Mouse (Mus musculus) yolk sac, embryonic 10.5 days (tissue): ENCODE measurements around the gene Psg19.
"Not testable (repeated sequence)": the region's sequence is repeated elsewhere in the genome, so short reads cannot be mapped to it uniquely, and the experiment has no call there.

Experiments
- DNase-seq: peaks from one replicate; pipeline ENCODE4 v3.0.0-alpha.2; 2017; ENCODE audit warnings: low spot score

The Psg19 gene

DNA sequence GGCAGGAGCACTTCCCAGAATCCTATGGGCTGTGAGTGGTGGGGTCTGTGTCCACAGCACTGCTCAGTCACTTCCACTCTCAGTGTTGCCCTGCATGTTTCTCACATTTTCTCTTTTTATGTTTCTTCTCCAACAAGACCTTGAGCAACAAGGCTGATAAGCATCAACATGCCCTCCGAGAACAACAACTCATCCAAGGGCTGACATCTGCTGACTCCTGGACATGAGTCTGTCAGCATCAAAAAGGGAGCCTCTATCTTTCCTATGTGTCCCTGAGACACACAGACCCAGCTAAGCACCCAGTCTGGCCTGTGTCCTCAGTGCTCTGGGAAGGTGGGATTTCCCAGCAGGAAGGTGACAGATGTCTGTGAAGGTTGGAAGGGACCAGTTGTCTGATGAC is at the start of gene Psg19:
Psg19 (minus strand) TSS at position 101 of the 400 bp plus-strand sequence.
- DNase-seq: no peak

DNA sequence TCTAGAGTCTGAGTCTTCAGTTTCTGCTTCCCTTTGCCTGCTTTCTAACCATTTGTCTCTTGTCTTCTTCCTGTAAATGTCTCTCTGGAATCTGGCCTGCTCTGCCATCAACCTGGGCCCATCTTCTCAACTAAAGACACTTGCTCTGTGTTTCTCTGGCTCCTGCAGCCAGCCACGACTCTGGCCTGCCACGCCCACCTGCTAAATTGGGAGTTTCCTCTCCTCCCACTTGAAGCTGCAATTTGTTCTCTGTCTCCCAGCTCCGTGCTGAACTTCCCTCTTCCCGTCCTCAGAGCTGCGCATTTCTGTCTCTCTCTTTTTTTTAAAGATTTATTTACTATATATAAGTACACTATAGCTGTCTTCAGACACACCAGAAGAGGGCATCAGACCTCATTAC is 46.5 kb upstream of the Psg19 start:
- no peak for DNase-seq

DNA sequence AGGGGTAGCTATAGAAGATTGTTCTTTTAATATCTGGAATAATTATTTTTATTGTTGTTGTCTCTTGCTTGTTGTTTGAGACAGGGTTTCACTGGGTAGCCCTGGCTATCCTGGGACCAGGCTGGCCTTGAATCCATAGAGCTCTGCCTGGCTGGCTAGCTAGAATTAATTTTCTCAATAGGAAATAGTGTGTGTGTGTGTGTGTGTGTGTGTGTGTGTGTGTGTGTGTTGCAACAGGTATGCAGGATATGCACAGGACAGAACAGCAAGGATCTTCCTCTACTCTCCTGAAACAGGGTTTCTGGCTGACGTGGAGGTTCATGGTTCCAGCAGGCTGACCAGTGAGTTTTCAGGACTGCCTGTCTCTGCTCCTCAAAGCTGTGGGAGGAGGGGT is 42.9 kb upstream of the Psg19 start:
- DNase-seq: no peak

DNA sequence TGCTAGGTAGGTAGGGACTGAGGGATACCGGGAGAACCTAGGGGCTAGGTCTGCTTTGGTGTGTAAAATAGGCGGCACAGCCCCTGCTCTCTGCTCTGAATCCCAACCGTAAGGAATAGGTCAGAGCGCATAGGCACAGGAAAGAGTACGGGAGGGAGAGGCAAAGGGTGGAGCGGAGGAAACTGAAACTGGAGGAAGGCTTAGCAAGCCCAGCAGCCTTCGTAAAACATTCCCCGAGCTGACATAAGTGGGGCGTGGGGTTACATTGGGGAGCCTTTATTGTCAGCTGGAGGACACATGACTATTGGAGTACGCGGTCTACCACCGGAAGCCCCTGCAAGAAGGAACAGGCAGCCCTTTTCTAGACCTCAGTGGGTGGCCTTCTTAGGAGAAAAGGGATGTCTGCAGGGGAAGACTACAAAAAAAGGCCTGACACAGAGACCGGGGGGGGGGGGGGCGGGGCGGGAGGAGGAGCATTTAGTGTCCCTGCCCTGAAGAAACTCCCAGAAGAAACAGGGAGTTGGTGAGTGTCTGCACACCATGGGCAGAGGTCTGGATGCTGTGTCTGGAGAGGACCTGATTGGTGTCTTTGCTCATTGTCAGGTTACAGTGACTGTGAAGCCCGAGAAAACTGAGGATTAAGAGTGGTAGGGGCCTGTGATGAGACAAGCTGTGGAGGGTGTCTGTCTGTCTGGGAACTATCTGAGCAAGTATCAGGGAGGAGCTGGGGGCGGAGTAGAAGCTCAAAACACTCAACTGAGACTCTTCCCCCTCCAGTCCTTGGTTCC is 42.3 kb upstream of the Psg19 start:
- peak; percentile 57 for DNase-seq

DNA sequence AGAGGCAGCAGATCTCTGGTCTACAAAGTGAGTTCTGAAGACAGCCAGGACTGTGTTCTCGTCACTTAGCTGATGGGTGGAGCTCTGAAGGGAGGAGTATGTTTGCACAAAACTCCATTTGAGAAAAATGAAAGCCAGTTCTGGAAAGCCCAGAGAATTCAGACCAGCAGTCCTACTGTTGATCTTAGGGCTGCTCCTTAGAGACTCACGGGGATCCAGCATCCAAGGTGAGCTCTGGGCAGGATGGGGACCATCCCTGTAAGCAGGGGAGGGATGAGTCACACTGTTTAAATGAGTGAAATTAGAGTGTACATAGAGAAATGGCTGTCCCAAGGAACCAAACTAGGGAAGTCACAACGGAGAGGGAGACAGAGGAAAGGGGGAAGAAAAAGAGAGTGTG is 41.5 kb upstream of the Psg19 start, which contains the start of gene Mill2:
Mill2 (plus strand) TSS at position 102 of the 400 bp plus-strand sequence.
- DNase-seq: no peak

DNA sequence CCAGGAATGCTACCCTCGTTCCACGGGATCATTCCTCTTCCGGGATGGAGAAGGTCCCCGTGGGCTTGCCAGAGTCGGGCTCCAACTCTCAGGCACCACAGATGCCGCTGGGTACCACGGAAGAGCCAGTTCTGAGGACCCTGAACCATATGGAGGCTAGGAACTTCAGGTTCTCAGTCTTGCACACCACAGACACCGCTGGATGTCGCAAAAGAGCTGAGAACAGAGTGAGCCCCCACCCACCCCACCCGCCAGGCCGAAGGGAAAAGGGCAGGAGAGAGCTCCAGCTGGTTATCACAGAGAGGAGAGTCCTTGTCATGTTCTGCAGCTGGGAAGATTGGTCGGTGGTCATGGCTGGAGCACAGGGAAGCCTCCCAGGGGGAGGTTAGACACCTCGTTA is 34.0 kb upstream of the Psg19 start:
- DNase-seq: no peak

DNA sequence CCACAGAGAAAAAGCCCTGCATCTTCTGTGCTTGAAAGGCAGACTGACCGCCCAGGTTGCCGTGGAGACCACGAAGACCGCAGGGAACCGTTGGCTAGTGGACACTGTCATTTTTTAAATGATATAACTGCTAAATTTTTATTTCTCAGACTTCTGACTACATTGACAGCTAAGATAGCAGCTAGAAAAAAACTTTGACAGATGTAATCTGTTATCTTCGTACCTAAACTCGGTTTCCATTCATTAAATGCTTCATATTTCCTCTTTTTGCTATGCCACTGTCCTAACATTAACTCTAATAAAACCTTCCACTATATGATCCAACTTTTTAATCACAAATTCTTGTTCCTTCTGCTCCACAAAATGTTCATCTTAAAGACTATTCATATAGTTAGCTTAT is 31.2 kb upstream of the Psg19 start:
- no peak for DNase-seq

DNA sequence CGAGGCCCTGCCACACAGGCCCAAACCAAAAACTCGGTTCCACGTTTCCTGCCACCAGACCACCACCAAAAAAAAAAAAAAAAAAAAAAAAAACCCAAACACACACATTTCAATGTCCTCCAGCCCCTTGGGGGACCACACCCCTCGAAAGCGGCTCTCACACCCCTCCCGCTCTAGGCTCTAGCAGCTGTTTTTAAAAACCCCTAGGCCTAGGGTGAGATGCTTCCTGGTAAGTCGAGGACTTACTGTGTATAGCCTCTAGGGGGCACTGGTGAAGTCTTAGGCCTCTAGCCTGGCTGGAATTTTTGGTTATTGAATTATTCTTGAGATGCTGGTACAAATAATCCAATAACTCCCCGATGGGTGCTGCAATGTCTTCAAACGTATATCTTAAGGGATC is 30.3 kb upstream of the Psg19 start:
- no peak for DNase-seq

DNA sequence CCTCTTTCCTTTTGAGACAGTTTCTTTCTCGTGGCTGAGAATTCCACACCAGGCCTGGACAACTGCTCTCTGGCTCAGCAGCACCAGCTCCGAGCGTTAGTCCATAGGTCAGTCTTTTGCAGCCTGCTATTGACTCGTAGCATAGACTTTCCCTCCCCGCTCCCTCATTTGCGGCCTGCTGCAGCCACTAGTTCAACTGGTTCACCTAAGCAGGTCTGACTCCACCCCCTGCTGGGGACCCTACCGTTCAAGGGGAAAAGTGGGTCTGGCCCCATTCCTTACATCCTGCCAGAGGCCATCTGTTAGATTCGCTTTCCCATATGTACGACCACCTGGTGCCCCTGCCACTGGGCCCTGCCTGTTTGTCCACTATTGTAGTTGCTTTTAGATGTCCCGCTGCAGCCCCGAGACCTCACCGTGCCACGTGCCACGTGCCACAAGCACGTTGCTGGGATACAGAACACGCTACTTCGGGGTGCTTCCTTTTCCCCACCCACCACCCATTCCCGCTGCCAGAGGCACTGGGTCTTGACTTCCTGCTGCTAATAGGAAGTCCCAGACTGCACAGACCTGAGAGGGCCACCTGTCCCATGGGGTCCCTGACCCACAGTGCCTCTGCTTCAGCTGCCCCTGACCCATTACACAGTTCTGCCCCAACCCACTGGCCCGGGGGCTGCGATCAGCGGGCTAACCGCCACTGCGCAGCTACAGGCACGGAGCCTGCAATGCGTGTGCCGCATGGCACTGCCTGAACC is 29.6 kb upstream of the Psg19 start:
- no peak for DNase-seq

DNA sequence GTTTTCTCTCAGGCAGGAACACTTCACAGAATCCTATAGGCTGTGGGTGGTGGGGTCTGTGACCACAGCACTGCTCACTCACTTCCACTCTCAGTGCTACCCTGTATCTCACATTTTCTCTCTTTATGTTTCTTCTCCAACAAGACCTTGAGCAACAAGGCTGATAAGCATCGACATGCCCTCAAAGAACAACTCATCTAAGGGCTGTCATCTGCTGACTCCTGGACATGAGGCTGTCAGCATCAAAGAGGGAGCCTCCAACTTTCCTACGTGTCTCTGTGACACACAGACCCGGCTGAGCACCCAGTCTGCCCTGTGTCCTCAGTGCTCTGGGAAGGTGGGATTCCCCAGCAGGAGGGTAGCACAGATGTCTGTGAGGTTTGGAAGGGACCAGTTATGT is 23.2 kb upstream of the Psg19 start, which contains the start of gene Psg17:
Psg17 (minus strand) TSS at position 101 of the 400 bp plus-strand sequence.
- no peak for DNase-seq

DNA sequence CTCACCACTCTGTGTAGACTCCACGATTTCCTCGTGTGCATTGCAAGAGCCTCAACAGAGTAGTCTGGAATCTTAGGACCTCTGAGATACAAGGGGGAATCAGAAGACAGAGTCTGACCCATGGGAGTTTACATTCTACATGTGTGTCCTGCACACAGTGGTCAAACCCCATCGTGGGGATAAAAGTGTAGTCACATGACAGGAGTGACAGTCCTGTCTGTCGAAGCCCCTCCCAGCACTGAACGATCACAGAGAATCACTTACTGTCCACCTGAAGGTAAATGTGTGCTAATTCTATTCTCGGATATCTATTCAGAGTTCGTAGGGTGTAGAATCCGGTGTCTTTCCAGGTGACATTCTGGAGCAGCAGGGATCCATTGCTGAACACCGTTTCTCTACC is 20.0 kb upstream of the Psg19 start:
- no peak for DNase-seq

DNA sequence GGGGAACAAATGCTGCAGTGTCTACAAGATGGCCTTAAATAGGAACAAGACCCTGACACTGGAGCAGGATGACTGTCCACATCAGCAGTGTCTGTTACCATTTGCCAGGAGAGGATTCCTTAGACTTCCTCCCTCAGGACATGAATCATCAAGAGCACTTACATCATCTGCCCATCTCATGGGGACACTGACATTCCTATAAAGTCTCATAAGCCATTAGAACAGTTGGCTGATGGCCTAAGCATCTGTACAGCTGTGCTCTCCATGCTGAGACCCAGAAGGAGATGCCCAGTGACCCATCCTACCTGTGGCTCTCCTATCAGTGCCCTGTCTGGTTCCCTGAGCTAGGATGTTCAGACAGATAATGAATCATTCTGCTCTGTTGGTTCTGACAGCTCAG is 5.2 kb upstream of the Psg19 start:
- DNase-seq: no peak

DNA sequence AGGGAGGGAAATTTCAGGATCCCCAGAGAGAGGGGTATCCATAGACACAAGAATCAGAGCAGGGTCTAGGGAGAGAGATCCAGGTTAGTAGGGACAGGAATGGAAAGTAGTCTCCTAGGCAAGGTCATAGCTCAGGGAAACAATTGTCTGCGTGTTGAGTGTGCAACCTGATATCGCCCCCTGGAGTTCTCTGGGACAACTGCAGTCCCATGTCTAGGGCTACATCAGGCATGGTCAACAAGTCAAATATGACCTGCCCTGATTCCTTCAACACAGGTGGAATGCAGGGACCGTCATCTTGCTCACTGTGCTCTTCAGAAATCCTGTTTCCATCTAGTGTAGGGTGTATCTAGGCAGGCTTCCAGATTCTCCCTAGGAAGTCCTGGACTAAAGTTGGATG is 809 bp upstream of the Psg19 start:
- no peak for DNase-seq

DNA sequence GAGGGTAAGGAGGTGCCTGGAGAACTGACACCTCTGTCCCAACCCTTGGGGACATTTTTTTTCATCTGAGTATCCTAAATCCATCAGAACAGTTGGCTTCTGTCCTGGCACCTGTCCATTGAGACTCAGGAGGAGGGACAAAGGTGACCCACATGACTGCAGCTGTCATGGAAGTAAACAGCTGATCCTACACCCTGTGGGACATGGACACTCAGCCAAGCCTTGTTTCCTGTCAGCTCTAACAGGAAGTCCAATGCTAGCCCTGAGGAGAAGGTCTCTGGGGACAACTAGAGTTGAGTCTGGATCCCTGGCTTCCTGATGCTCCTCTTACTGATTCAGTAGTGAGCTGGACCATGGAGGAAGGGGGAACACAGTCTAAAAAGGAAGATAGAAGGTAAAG is 7.6 kb downstream of the Psg19 start:
- not testable (repeated sequence) for DNase-seq

DNA sequence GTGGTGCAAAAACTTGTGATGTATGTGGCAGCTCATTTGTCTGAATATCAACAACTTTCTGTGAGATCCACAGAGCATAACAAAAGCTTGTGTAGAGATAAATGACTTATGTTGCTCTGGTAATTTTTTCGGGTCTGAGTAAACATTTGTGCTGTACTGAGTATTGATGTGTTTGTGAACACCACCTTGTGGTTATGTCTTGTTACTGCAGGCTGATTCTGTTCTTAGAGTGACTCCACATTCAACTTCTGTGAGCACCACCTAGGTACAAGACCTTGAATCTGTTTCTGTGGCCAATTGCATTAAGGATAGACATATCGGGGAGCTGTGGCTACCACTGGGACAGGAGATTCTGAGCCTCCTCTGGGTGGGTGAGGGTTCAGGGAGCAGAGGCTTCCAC is 17.0 kb downstream of the Psg19 start:
- not testable (repeated sequence) for DNase-seq

DNA sequence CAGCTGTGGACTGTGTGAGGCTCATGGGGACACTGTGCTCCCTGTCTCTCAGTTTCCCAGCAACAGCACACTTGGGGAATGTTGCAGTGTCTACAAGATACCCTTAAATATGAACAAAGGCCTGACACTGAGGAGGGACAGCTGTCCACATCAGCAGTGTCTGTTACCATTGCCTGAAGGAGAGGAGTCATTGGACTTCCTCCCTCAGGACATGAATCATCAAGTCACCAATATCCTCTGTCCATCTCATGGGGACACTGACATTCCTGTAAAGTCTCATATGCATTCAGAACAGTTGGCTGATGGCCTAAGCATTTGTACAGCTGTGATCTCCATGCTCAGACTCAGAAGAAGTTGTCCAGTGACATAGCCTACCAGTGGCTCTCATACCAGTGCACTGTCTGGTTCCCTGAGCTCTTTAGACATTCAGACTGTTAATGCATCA is 19.0 kb downstream of the Psg19 start:
- no peak for DNase-seq

DNA sequence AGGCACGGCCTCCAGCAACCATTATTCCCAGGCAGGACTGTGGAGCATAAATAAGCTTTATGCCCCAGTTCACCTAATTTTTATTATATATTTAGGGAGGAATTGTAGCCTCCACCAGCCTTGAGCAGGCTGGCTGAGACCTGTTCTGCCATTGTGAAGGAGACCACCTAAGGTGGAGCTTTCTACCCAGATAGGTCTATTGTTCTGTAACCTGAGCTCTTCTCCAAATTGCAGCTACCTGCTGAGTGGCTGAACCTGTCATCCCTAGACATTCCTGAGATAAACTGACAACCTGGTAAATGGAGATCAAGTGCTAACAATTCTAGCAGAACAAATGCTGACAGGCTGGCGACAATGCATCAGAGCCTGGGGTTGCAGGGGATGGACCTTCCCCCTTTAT is 35.4 kb downstream of the Psg19 start:
- DNase-seq: not testable (repeated sequence)

DNA sequence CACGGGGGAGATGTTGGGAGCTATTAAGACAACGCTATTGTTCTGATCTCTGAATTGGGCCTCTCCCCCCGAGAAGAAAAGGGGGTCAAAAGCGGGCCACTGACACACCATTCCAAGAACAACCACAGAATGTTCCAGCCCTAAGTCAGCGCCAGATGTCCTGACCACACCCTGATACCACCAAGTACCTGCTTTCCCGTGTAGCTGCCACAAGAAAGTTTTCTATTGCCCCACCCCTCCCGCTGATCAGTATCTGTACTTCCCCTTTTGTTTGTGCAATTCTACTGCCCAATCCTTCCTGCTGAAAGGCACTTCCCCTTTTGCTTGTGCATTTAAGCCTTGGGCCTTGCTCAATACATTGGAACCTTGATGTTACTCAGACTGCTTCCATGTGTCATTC is 38.2 kb downstream of the Psg19 start:
- not testable (repeated sequence) for DNase-seq

DNA sequence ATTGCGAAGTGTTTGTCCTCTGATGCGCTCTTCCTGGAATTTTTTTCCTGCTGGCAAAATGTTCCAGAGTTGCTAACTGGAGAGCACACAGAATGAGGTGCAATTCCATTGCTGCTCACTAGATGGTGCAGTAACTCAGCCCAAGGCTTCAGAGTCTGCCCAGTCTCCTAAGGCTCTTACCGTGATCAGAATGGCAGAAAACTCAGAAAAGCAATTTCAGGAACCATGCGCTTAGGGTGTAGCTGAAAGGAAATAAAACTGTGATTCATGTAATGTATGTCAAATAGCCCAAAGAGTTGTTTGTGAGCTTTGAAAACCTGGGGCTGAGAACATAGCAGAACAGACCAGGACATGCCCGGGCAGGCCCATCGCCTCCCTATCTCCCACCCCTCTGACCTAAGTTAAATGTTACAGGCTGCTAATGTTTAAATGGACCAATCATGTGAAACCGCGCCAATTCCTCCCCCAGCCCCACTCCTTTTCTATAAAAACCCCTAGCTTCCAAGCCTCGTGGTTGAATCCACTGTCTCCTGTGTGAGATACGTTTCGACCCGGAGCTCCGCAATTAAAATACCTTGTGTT is 48.3 kb downstream of the Psg19 start:
- DNase-seq: peak; percentile 49

DNA sequence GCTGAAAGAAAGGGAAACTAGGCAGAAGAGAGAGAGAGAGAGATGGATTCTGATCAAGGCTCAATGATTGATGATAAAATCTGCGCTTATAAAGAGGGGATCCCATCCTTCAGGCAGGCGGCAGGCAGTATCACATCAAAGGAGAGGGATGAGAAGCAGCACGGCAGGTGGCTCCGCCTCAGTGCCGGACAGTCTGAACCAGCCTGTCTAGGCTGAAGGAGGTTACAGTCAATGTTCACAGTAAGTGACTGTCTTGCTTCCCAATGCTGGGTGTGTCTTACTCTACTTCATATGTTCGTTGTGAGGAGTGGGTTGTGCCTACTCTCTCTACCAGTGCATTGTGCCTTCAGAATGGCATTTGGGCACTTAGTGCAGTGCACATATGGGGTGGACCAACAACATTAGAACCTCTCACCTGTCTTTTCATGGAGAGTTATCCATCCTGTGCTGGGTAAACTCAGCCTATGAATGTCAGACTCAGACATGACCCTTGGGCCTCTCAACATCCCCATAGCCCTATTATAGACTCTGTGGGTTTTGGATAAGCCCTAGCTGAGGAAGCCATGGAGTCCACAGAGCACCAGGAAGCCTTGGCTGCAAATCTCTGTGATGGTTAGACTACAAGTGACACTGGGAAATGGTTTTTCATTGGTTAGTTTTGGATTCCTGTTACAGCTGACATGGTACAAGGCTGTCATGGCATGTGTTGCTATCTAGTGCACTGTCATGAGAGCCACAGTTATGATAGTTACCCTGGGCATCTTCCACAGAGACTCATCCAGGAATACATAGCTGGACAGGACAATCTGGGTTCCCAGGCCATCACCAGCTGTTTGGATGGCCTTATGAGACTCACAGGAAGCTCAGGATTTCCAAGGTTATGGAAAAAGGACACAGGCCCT is 49.1 kb downstream of the Psg19 start:
- DNase-seq: no peak

DNA sequence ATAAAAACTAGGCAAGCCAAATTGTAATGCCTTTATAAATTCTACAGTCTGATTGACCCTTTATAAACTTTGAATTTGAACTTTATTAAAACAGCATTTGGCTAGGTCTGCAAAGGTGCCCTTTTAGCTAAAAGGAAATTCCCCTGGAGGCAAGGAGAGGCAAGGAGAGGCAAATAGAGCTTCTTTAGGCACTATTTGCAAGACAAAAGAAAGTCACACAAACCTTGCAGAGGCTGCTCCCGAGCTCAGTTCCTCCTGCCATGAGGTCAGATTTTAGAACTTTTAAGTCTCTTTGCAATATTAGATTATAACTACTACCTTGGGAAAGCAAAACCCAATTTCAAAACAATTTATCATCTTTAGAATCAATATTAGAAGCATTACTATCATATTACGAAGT is 50.9 kb downstream of the Psg19 start:
- DNase-seq: not testable (repeated sequence)
